ENCODE assay signal across 17 mouse cellular contexts in genomic region chr11:8488248-8488647, GRCm38 (mm10).
DNase-seq lines count a peak whose midpoint lies in the region; ATAC-seq lines count a peak whose summit lies in the region.
"Had no signal": no experiment of that assay in that cellular context is flagged by ENCODE, and none has a peak within 500 bp of the region (broad histone marks: within the 10 kb centered on the region; RNA-seq: fewer than 3 reads in every experiment).

No protein-coding gene starts in this region.

- no peak overlapping the region for H3K4me3 ChIP-seq in forebrain, embryonic 13.5 days
- no peak overlapping the region for H3K4me3 ChIP-seq in forebrain, embryonic 10.5 days
- no peak overlapping the region for H3K4me3 ChIP-seq in hindbrain, embryonic 13.5 days
- no peak overlapping the region for H3K4me3 ChIP-seq in hindbrain, embryonic 14.5 days (replicated peaks; ENCODE audit: low read length)
- H3K4me3 ChIP-seq: limb, embryonic 12.5 days; stomach, embryonic 15.5 days had no signal

- H3K4me1 ChIP-seq in forebrain, embryonic 13.5 days: peaks cover 5% of the 10 kb centered on the region; the same call in 1 of the 2 replicates
- H3K4me1 ChIP-seq in forebrain, embryonic 10.5 days: no peaks in the 10 kb centered on the region
- peaks cover 11% of the 10 kb centered on the region; the same call in 1 of the 2 replicates for H3K4me1 ChIP-seq in hindbrain, embryonic 13.5 days (replicated peaks)
- no peaks in the 10 kb centered on the region for H3K4me1 ChIP-seq in hindbrain, embryonic 14.5 days (replicated peaks; ENCODE audit: control insufficient read depth, insufficient read depth, low read length)

- ATAC-seq in forebrain, embryonic 13.5 days: peak; percentile 50; the same call in 1 of the 2 replicates
- no peak for ATAC-seq in hindbrain, embryonic 13.5 days (ENCODE audit: low FRiP score)
- ATAC-seq in hindbrain, embryonic 14.5 days (ENCODE audit: low FRiP score): no peak
- ATAC-seq: midbrain, embryonic 16.5 days had no signal

- no peaks in the 10 kb centered on the region for H3K27me3 ChIP-seq in forebrain, embryonic 13.5 days
- no peaks in the 10 kb centered on the region for H3K27me3 ChIP-seq in forebrain, embryonic 10.5 days (ENCODE audit: poor library complexity, severe bottlenecking)
- H3K27me3 ChIP-seq in hindbrain, embryonic 13.5 days: no peaks in the 10 kb centered on the region
- H3K27me3 ChIP-seq in hindbrain, embryonic 14.5 days (ENCODE audit: control insufficient read depth, insufficient read depth, low read length): no peaks in the 10 kb centered on the region
- H3K27me3 ChIP-seq: limb, embryonic 12.5 days; stomach, embryonic 15.5 days had no signal

- H3K36me3 ChIP-seq in forebrain, embryonic 13.5 days (ENCODE audit: poor library complexity, severe bottlenecking): peaks cover 18% of the 10 kb centered on the region
- H3K36me3 ChIP-seq in forebrain, embryonic 10.5 days (replicated peaks): peaks cover 41% of the 10 kb centered on the region
- no peaks in the 10 kb centered on the region for H3K36me3 ChIP-seq in hindbrain, embryonic 13.5 days
- H3K36me3 ChIP-seq in hindbrain, embryonic 14.5 days (replicated peaks; ENCODE audit: control insufficient read depth, insufficient read depth): no peaks in the 10 kb centered on the region

- DNase-seq in forebrain, embryonic 10.5 days (ENCODE audit: extremely low spot score, low spot score): no peak
- no peak for DNase-seq in hindbrain, embryonic 14.5 days (ENCODE audit: low spot score)
- peak; percentile 64 for DNase-seq in right cerebral cortex, adult 18-20 months
- no peak for DNase-seq in right cerebral cortex, postnatal 4 days
- no peak for DNase-seq in cerebellum, adult 9-10 months
- DNase-seq in adrenal gland, adult 2 months: no peak
- DNase-seq: adrenal gland, adult 8-10 months; cerebellum, postnatal 25 days; gastrocnemius, postnatal 36 days; heart, postnatal 14 days; lung, adult 18-20 months; thymus, postnatal 36 days had no signal

- no peak overlapping the region for H3K4me2 ChIP-seq in forebrain, embryonic 13.5 days
- H3K4me2 ChIP-seq in hindbrain, embryonic 13.5 days: no peak overlapping the region
- no peak overlapping the region for H3K4me2 ChIP-seq in hindbrain, embryonic 14.5 days (replicated peaks)
- H3K4me2 ChIP-seq: limb, embryonic 12.5 days; stomach, embryonic 15.5 days had no signal

- no peak overlapping the region for H3K27ac ChIP-seq in forebrain, embryonic 13.5 days
- no peak overlapping the region for H3K27ac ChIP-seq in forebrain, embryonic 10.5 days
- 0 out of 2 replicates have a peak overlapping the region, but pooled peaks have one; percentile 8 for H3K27ac ChIP-seq in hindbrain, embryonic 13.5 days
- H3K27ac ChIP-seq in hindbrain, embryonic 14.5 days: no peak overlapping the region
- H3K27ac ChIP-seq: limb, embryonic 12.5 days; stomach, embryonic 15.5 days had no signal

- H3K9me3 ChIP-seq in forebrain, embryonic 13.5 days (replicated peaks): no peaks in the 10 kb centered on the region
- no peaks in the 10 kb centered on the region for H3K9me3 ChIP-seq in forebrain, embryonic 10.5 days
- no peaks in the 10 kb centered on the region for H3K9me3 ChIP-seq in hindbrain, embryonic 13.5 days
- H3K9me3 ChIP-seq in hindbrain, embryonic 14.5 days (ENCODE audit: control insufficient read depth, low read length): no peaks in the 10 kb centered on the region
- H3K9me3 ChIP-seq: limb, embryonic 12.5 days; stomach, embryonic 15.5 days had no signal

- H3K9ac ChIP-seq in forebrain, embryonic 13.5 days: no peak overlapping the region
- no peak overlapping the region for H3K9ac ChIP-seq in hindbrain, embryonic 13.5 days
- no peak overlapping the region for H3K9ac ChIP-seq in hindbrain, embryonic 14.5 days
- H3K9ac ChIP-seq: limb, embryonic 12.5 days; stomach, embryonic 15.5 days had no signal

- WGBS in forebrain, embryonic 13.5 days: 74% methylated on average over 6 of the region's 6 CpGs
- 84% methylated on average over 6 of the region's 6 CpGs for WGBS in forebrain, embryonic 10.5 days
- 74% methylated on average over 6 of the region's 6 CpGs for WGBS in hindbrain, embryonic 13.5 days
- 76% methylated on average over 6 of the region's 6 CpGs for WGBS in hindbrain, embryonic 14.5 days
